Mouse (Mus musculus) cerebellum, adult 2 months (tissue): Measurements from ENCODE around the gene Mnd1.

ENCODE experiments used
- CTCF ChIP-seq: fragments of 200-500 bp; IDR thresholded peaks from 2 replicates; pipeline ENCODE4 v1.5.1; 2011; ENCODE audit warnings: low read depth, mild to moderate bottlenecking, control low read depth, low read length, moderate library complexity, borderline replicate concordance; ENCODE audit not compliant: insufficient read depth
- POLR2A ChIP-seq: fragments of 200-500 bp; IDR thresholded peaks from 2 replicates; pipeline ENCODE4 v1.6.1; 2011; ENCODE audit warnings: low read length, control low read depth, borderline replicate concordance; ENCODE audit not compliant: insufficient read depth

DNA sequence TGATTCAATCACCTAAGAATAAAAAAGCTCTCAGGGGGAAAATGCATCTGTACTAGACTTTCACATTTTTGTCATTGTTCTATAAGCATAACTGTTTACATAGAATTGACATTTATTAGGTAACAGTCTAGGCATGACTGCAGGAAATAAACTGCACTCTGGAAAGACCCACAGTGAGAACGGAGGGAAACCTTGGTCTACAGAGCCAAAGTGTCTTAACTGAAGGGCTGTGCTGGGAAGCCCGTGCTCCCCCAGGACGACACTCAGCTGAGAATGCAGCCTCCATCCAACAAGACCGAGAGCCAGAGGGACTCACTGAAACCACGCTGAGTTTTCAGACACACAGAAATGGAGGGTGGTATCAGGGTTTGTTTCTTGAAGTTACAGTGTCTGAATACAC, 24.8 kb downstream of the Mnd1 start:
- TF ChIP-seq POLR2A (no peak), CTCF (no peak)
